Mouse (Mus musculus) bone marrow, adult 2 months (tissue): ENCODE measurements at regions not wholly inside any gene's neighbourhood (a gene's known extent, or its start where the extent isn't known, plus 50 kb on each side); places are given as distances from the start of the nearest gene placed in this dataset.

Source experiments
- H3K27ac ChIP-seq: fragments of 200-500 bp; 2 replicates; pipeline ENCODE4 v1.5.1; 2012; ENCODE audit warnings: low read depth, mild to moderate bottlenecking, control low read depth, inconsistent platforms, low read length; ENCODE audit not compliant: control insufficient read depth, poor library complexity, insufficient read depth
- H3K4me1 ChIP-seq: fragments of 200-500 bp; 2 replicates; pipeline ENCODE4 v1.6.1; 2011; ENCODE audit warnings: low read length; ENCODE audit not compliant: control insufficient read depth, insufficient read depth
- H3K4me3 ChIP-seq: fragments of 200-500 bp; replicated peaks from 2 replicates; pipeline ENCODE3; 2011; ENCODE audit warnings: mild to moderate bottlenecking, low read depth, low read length, control low read depth; ENCODE audit not compliant: control insufficient read depth
- CTCF ChIP-seq: fragments of 200-500 bp; IDR thresholded peaks from 2 replicates; pipeline ENCODE4 v1.5.1; 2011; ENCODE audit warnings: low read length, control low read depth; ENCODE audit not compliant: control insufficient read depth, insufficient read depth
- POLR2A ChIP-seq: fragments of 200-500 bp; IDR thresholded peaks from 2 replicates; pipeline ENCODE4 v1.6.1; 2011; ENCODE audit warnings: low read depth, mild to moderate bottlenecking, control low read depth, low read length, borderline replicate concordance; ENCODE audit not compliant: control insufficient read depth
- WGBS: fragments of 180-500 bp; shearing (Covaris S2); methylation state at CpG from one replicate; pipeline ENCODE4 v1.1.7; 2018; 5-methylcytosine and 5-hydroxymethylcytosine counted together

- Histone ChIP-seq H3K27ac (no peak overlapping the region), H3K4me1 (no peaks in the 10 kb centered on the region; the same call in 1 of the 2 replicates), H3K4me3 (no peak overlapping the region)
- TF ChIP-seq POLR2A, result no peak
- TF ChIP-seq CTCF, result no peak
- 10% methylated on average over 5 of the region's 5 CpGs for WGBS
Observed at GRCm38 (mm10) chr13:83728421-83729010, 224.7 kb downstream of the Mef2c start.

GRCm38 (mm10) chr13:83729331-83730009 lies 225.6 kb downstream of the Mef2c start:
- Histone ChIP-seq H3K4me1 (no peaks in the 10 kb centered on the region; the same call in 1 of the 2 replicates), H3K27ac (no peak overlapping the region), H3K4me3 (no peak overlapping the region)
- WGBS, result 1% methylated on average over 33 of the region's 33 CpGs
- TF ChIP-seq POLR2A, result no peak
- no peak for TF ChIP-seq CTCF

DNA sequence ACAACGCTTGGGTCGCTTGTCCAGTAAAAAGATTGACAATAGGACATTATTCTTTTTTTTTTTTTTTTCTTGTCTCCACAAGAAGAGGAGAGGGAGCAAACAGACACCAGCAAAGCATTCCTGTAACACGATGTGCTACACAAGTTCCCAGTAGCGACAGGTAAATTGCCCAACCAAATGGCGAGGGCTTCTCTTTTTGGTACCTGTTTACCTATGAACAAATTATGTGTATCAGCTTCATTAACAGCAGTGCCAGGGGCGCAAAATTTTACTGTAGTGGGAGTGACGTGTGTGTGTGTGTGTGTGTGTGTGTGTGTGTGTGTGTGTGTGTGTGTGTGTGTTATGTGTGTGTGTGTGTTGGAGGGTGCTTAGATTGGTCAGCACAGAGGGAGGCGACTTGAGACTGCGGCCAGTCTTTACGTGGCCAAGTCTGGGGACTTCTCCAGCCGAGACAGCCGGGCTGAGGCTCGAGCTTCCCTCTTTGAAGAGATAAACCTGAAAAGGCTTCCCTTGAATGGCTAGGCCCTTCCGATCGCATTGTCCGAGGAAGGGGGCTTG lies 226.4 kb downstream of the Mef2c start:
- no peak overlapping the region for H3K4me3 ChIP-seq
- 3% methylated on average over 16 of the region's 16 CpGs for WGBS
- H3K4me1 ChIP-seq, result no peaks in the 10 kb centered on the region; the same call in 1 of the 2 replicates
- no peak overlapping the region; the same call in 1 of the 2 replicates for H3K27ac ChIP-seq
- TF ChIP-seq CTCF, result no peak
- no peak for TF ChIP-seq POLR2A

DNA sequence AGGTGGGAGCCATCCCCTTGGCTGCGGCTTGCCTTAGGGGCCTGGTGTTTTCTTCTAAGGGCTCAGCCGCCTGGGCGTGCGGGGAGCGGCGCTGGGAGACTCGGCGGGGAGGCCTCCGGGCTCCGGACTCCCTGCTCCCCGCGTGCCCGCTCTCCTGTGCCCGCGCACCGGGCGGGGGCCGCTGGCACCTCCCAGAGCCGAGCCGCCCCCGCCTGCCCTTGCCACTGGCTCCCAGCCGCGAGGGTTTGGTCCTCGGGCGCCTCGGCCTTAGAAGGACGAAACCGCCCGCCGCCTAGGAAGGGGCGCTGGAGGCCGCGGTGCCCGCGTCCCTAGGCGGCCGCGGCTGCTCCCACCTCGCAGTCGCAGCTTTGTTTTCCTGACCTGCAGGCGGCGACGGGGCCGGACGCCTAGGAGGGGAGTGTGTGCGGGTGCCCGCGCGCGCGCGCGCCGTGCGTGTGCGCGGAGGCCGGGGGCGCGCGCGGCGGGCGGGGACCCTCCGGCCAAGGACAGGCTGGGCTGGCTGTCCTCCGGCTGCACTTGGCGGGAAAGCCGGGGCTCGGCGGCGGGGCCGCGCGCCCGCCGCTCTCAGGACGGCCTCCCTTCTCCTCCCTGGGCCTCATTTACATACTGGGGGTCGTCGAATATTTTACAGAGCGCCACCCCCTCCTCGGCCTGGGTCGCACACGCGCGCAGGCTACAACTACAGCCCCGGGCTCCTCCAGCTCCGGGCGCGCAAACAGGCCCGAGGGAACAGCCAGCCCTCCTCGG lies 227.1 kb downstream of the Mef2c start:
- no peaks in the 10 kb centered on the region; the same call in 1 of the 2 replicates for H3K4me1 ChIP-seq
- no peak overlapping the region; the same call in 1 of the 2 replicates for H3K27ac ChIP-seq
- no peak for TF ChIP-seq CTCF
- no peak for TF ChIP-seq POLR2A
- no peak overlapping the region for H3K4me3 ChIP-seq
- WGBS, result under 1% methylated on average over 90 of the region's 91 CpGs

GRCm38 (mm10) chr13:83731481-83732006 lies 227.7 kb downstream of the Mef2c start:
- H3K27ac ChIP-seq, result no peak overlapping the region
- TF ChIP-seq CTCF, result no peak
- H3K4me1 ChIP-seq, result no peaks in the 10 kb centered on the region; the same call in 1 of the 2 replicates
- 3% methylated on average over 10 of the region's 10 CpGs for WGBS
- H3K4me3 ChIP-seq, result no peak overlapping the region

GRCm38 (mm10) chr13:83732283-83733121 lies 228.7 kb downstream of the Mef2c start:
- 4% methylated on average over 31 of the region's 31 CpGs for WGBS
- no peak overlapping the region for H3K4me3 ChIP-seq
- no peaks in the 10 kb centered on the region; the same call in 1 of the 2 replicates for H3K4me1 ChIP-seq
- TF ChIP-seq POLR2A (no peak), CTCF (no peak)
- H3K27ac ChIP-seq, result no peak overlapping the region

DNA sequence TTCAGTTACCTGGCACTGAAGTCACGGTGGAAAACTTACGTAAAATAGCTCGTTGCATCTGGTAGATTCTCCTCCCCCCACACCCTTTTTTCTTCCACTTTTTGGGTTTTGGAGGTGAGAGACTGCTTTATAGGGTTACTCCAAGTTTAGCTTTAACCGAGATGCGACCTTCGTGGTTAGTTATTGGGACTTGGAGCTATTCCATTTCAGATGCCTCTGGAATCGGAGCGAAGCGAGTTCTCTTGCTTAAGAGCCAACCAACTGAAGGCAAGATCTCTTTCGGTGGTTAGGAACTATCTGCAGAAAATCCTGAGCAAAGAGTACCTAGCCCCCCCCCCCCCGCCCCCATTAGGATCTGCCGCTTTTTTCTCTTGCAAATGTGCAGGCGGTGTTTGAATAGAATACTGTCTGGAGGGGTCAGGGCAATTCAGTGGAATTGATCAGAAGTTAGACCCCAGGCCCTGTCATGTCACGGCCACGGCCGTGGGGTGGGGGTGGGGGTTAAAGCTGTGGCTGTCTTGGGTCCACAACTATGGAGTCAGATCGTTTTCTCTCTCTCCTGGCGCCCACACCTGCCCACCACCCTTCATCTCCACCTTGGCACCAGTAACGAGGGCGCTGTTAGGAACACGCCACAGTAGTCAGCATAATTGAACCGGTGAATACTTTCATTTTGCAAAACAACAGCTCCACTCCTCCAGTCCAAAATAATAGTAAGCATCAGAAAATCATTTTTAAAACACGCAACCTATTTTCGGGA lies 229.6 kb downstream of the Mef2c start:
- no peak overlapping the region for H3K27ac ChIP-seq
- WGBS, result 6% methylated on average over 24 of the region's 24 CpGs
- H3K4me1 ChIP-seq, result no peaks in the 10 kb centered on the region; the same call in 1 of the 2 replicates
- no peak overlapping the region for H3K4me3 ChIP-seq
- TF ChIP-seq POLR2A (no peak), CTCF (no peak)
